Mouse (Mus musculus) erythroblast, embryonic 14.5 days (primary cell): ENCODE measurements around the gene Sgsh. TPM values are rescaled to one million over a fixed set of nuclear protein-coding genes. Genes with fewer than 3 reads are reported as not detected.

Source experiments
- H3K27me3 ChIP-seq: 2 replicates; pipeline ENCODE4 v1.6.1; 2012; ENCODE audit warnings: inconsistent platforms; ENCODE audit not compliant: control insufficient read depth
- H3K36me3 ChIP-seq: 2 replicates; pipeline ENCODE4 v1.6.1; 2012; ENCODE audit warnings: mild to moderate bottlenecking, inconsistent platforms; ENCODE audit not compliant: control insufficient read depth
- H3K4me1 ChIP-seq: 2 replicates; pipeline ENCODE4 v1.6.1; 2012; ENCODE audit warnings: inconsistent platforms; ENCODE audit not compliant: control insufficient read depth
- H3K4me3 ChIP-seq: replicated peaks from 2 replicates; pipeline ENCODE3; 2012; ENCODE audit warnings: moderate library complexity, mild to moderate bottlenecking, inconsistent platforms
- H3K9me3 ChIP-seq: 2 replicates; pipeline ENCODE4 v1.6.1; 2012; ENCODE audit warnings: low read length, inconsistent platforms, mixed read lengths; ENCODE audit not compliant: control insufficient read depth
- GATA1 ChIP-seq: IDR thresholded peaks from 2 replicates; pipeline ENCODE4 v1.6.1; 2012; ENCODE audit warnings: low read length, inconsistent platforms, mixed read lengths
- TAL1 ChIP-seq: IDR thresholded peaks from 3 replicates; pipeline ENCODE4 v1.6.1; 2012; ENCODE audit warnings: low read length, inconsistent platforms, mixed read lengths
- polyA plus RNA-seq: library from polyadenylated mRNA; stranded (reverse); fragments of >175 nt; gene quantifications from 2 replicates; pipeline ENCODE4 v1.2.3, GENCODE M21; 2012

Sgsh gene
- polyA plus RNA-seq, 1 experiment = 0.15 TPM

DNA sequence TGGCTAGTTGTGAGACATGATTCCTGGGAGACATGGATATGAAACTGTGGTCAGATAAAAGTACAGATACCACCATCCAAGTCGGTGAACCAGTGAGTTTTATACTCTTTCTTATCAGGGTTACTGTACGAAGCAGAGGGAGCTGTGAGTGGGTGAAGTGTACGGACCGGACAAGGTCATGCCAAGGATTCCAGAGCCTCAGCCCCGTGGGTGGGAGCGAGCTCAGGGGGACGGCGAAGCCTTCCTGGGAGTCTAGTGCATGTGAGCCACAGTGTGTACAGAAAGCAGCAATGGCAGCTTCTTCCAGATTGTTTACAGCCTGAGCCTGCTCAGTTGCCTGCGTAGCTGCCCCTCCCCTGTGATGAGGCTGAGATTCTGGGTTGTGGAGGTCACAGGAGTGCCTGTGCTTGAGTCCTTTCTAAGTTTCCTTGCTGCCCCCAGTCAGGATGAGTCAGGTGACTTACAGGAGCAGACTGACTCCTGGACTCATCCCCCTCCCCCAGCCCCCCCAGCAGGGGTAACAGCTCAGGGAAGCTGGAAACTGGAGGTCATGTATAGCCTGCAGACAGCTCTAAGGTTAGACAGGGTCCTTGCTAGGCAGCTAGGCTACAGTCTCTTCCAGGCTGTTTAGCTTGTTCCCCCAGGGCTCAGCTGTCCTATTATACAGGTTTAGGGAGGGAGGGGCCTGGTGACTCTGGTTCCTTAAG lies 26.4 kb upstream of the Sgsh start:
- no peaks in the 10 kb centered on the region for H3K27me3 ChIP-seq
- H3K4me3 ChIP-seq = no peak overlapping the region
- H3K9me3 ChIP-seq = no peaks in the 10 kb centered on the region
- peaks cover 2% of the 10 kb centered on the region for H3K4me1 ChIP-seq
- TF ChIP-seq TAL1 (no peak), GATA1 (no peak)
- H3K36me3 ChIP-seq = no peaks in the 10 kb centered on the region; the same call in 1 of the 2 replicates

- Histone ChIP-seq H3K36me3 (no peaks in the 10 kb centered on the region; the same call in 1 of the 2 replicates), H3K4me1 (peaks cover 6% of the 10 kb centered on the region), H3K9me3 (no peaks in the 10 kb centered on the region), H3K4me3 (no peak overlapping the region), H3K27me3 (no peaks in the 10 kb centered on the region)
- TF ChIP-seq TAL1 (no peak), GATA1 (no peak)
Measured at GRCm38 (mm10) chr11:119378551-119378950, 23.2 kb upstream of the Sgsh start.

- no peaks in the 10 kb centered on the region for H3K27me3 ChIP-seq
Measured at GRCm38 (mm10) chr11:119377326-119377725, 22.0 kb upstream of the Sgsh start.

DNA sequence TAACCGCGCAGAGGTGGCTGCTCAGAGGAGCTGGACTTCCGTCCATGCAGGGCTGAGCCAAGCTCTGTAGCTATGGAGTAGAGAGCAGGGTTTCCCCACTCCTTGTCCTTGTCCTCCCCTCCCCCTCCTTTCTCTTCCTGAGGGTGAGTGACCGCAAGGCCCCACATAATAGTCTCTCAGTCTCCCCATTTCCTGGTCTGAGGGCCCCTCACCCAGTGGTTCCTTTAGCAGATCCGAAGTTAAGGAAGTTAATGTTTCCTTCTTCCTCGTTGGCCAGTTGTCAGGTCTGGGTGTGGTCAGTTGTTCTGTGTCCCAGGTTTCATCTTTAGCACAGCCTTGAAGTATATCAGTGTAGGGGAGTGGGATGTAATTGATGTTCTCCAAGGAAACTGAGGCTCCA lies 20.1 kb upstream of the Sgsh start:
- Histone ChIP-seq H3K9me3 (no peaks in the 10 kb centered on the region), H3K27me3 (no peaks in the 10 kb centered on the region), H3K36me3 (no peaks in the 10 kb centered on the region; the same call in 1 of the 2 replicates), H3K4me3 (no peak overlapping the region), H3K4me1 (peaks cover 6% of the 10 kb centered on the region)
- TF ChIP-seq GATA1 = no peak
- no peak for TF ChIP-seq TAL1

More at GRCm38 (mm10) chr11:119377326-119377725, 22.0 kb upstream of the Sgsh start:
- H3K36me3 ChIP-seq = no peaks in the 10 kb centered on the region; the same call in 1 of the 2 replicates
- peaks cover 6% of the 10 kb centered on the region for H3K4me1 ChIP-seq
- no peaks in the 10 kb centered on the region for H3K9me3 ChIP-seq
- TF ChIP-seq TAL1 = no peak
- TF ChIP-seq GATA1 = no peak
- H3K4me3 ChIP-seq = no peak overlapping the region

- Histone ChIP-seq H3K27me3 (no peaks in the 10 kb centered on the region), H3K4me1 (peaks cover 9% of the 10 kb centered on the region), H3K36me3 (no peaks in the 10 kb centered on the region; the same call in 1 of the 2 replicates), H3K4me3 (no peak overlapping the region), H3K9me3 (no peaks in the 10 kb centered on the region)
- no peak for TF ChIP-seq GATA1
- TF ChIP-seq TAL1 = no peak
Measured at GRCm38 (mm10) chr11:119363534-119364145, 8.3 kb upstream of the Sgsh start.

DNA sequence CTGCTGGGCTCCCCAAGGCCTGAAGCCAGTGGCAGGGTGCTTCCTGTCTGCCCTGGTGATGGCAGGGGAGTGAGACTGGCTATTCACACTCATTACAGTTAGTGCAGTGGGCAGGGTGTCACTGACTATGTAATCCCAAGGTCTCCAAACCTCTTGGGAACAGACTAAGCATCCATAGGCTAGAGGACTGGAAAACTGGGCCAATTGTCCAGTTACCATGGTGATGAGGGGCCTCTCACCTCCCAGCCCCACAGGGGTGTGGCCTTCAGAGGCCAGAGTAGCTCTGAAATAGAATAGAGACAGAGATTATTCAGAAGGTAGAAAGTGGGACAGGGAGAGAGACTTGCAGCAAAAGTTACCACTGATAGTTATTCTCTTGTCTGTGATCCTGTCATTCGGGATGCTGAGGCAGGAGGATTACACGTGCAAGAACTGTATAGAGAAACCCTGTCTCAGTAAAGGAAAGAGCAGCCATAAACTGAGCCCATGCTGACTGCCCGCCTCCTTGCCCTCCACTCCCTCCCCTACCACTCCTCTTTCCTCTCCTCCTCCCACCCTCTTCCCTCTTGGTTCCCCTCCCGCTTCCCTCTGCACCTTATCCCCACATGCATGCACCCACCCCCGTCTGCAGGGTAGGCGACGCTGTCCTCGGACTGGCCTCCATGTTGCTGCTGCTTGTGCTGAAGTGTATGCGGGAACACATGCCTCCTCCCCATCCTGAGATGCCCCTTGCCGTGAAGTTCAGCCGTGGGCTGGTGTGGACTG lies 7.6 kb upstream of the Sgsh start:
- no peaks in the 10 kb centered on the region; the same call in 1 of the 2 replicates for H3K36me3 ChIP-seq
- peaks cover 9% of the 10 kb centered on the region for H3K4me1 ChIP-seq
- no peak overlapping the region for H3K4me3 ChIP-seq
- H3K27me3 ChIP-seq = no peaks in the 10 kb centered on the region
- TF ChIP-seq GATA1 (no peak), TAL1 (no peak)
- H3K9me3 ChIP-seq = no peaks in the 10 kb centered on the region

DNA sequence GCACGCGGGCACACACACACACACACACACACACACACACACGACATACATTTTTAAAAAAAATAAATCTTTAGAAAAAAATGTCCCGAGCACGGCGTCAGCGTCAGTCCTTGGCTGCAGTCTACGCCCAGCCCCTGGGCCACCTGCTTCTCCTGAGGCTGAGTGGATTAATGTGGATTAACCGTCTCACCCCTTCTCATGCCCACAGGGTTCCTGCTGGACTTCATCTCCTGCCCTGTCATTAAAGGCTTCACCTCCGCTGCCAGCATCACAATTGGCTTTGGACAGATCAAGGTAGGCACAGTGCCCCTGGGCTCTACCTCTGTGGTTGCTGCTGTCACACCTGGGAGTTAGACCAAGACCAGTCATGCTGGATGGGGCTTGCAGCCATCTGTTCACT lies 3.8 kb upstream of the Sgsh start:
- no peaks in the 10 kb centered on the region; the same call in 1 of the 2 replicates for H3K27me3 ChIP-seq
- H3K36me3 ChIP-seq = no peaks in the 10 kb centered on the region; the same call in 1 of the 2 replicates
- H3K9me3 ChIP-seq = no peaks in the 10 kb centered on the region
- no peak for TF ChIP-seq GATA1
- no peak for TF ChIP-seq TAL1
- H3K4me1 ChIP-seq = peaks cover 30% of the 10 kb centered on the region
- no peak overlapping the region for H3K4me3 ChIP-seq

GRCm38 (mm10) chr11:119354798-119355442 lies 416 bp downstream of the Sgsh start:
- H3K4me1 ChIP-seq = peaks cover 28% of the 10 kb centered on the region
- no peak for TF ChIP-seq TAL1
- no peak for TF ChIP-seq GATA1
- no peaks in the 10 kb centered on the region; the same call in 1 of the 2 replicates for H3K36me3 ChIP-seq
- no peaks in the 10 kb centered on the region for H3K9me3 ChIP-seq
- H3K27me3 ChIP-seq = peaks cover 6% of the 10 kb centered on the region
- H3K4me3 ChIP-seq = peak overlapping the region; percentile 74

GRCm38 (mm10) chr11:119353946-119354345 lies 1.4 kb downstream of the Sgsh start:
- Histone ChIP-seq H3K9me3 (no peaks in the 10 kb centered on the region), H3K4me3 (no peak overlapping the region), H3K4me1 (peaks cover 28% of the 10 kb centered on the region), H3K36me3 (no peaks in the 10 kb centered on the region; the same call in 1 of the 2 replicates), H3K27me3 (peaks cover 6% of the 10 kb centered on the region)
- TF ChIP-seq TAL1 (no peak), GATA1 (no peak)
